Mouse (Mus musculus) cerebellum, adult 11-12 months (tissue): ENCODE measurements around the gene Zfp414.

Source experiments
- DNase-seq: peaks from one replicate; pipeline ENCODE4 v3.0.0; 2022

The Zfp414 gene

GRCm38 (mm10) chr17:33666813-33667212 is 37.9 kb downstream of the Zfp414 start:
- no peak for DNase-seq

DNA sequence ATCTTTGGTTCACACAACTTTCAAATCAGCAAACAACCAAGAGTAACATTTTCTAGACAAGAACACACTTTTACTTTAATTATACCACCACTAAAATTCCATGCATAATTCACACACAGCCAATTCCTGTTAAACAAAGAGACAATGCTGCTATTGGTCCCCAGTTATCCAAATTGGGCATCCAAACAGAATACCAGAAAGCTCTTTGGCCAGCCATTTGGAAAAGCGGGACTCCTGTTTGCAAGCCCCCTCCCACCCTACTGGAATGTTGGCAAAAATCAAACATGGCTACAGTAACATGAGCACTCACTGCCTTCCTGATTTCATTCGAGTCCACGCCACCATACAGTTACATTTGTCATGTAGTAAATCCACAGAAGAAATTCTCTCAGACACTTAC is 40.8 kb downstream of the Zfp414 start:
- no peak for DNase-seq

GRCm38 (mm10) chr17:33673837-33674236 is 44.9 kb downstream of the Zfp414 start:
- DNase-seq = no peak

GRCm38 (mm10) chr17:33675452-33675851 is 46.6 kb downstream of the Zfp414 start:
- DNase-seq = no peak

- DNase-seq = no peak
Measured at GRCm38 (mm10) chr17:33676086-33676485, 47.2 kb downstream of the Zfp414 start.

DNA sequence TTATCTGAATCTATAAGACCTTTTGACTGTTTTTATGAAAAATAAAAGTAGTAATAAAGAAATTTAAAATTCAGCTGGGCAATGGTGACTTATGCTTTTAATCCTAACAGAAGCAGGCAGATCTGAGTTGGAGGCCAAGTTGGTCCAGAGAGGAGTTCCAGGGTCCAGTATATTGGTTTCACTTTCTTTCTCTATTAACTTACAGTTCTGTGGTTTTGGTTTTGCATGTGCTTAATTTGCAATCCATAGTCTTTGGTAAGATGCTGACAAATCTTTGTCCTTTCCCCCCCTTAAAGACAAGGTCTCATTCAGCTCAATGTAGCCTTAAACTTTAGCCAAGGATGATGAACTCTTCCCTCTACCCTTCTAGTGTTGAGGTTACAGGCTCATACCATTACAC is 49.9 kb downstream of the Zfp414 start:
- no peak for DNase-seq
